Mouse (Mus musculus): ENCODE results near the gene Gak. TPM values are rescaled to one million over a fixed set of nuclear protein-coding genes. Genes with fewer than 3 reads are reported as not detected.
A peak's percentile ranks its signal among the peaks of the same experiment; 100 is the strongest.

Gene Gak
- polyA plus RNA-seq, 1 experiment from 2014 or later, result 26.6 TPM

GRCm38 (mm10) chr5:108573054-108573453 lies 56.5 kb downstream of the Gak start:
- Histone ChIP-seq H3K27me3 (no peaks in the 10 kb centered on the region), H3K27ac (replicated peaks) (no peak overlapping the region), H3K36me3 (replicated peaks) (peaks cover 95% of the 10 kb centered on the region), H3K4me1 (replicated peaks) (no peaks in the 10 kb centered on the region), H3K9ac (no peak overlapping the region), H3K9me3 (replicated peaks) (no peaks in the 10 kb centered on the region), H3K4me3 (replicated peaks) (no peak overlapping the region), H3K4me2 (no peak overlapping the region)
- WGBS (ENCODE audit: insufficient replicate concordance), result 83% methylated on average over 6 of the region's 6 CpGs
- no peak for ATAC-seq (ENCODE audit: insufficient read depth)

GRCm38 (mm10) chr5:108570991-108571390 lies 58.6 kb downstream of the Gak start:
- Histone ChIP-seq H3K4me1 (replicated peaks) (no peaks in the 10 kb centered on the region), H3K27me3 (no peaks in the 10 kb centered on the region), H3K4me2 (no peak overlapping the region), H3K9ac (no peak overlapping the region), H3K27ac (replicated peaks) (no peak overlapping the region), H3K9me3 (replicated peaks) (no peaks in the 10 kb centered on the region), H3K36me3 (replicated peaks) (peaks cover 86% of the 10 kb centered on the region), H3K4me3 (replicated peaks) (no peak overlapping the region)
- WGBS (ENCODE audit: insufficient replicate concordance), result 76% methylated on average over 1 of the region's 1 CpGs
- no peak for ATAC-seq (ENCODE audit: insufficient read depth)

GRCm38 (mm10) chr5:108567104-108567503 lies 62.5 kb downstream of the Gak start:
- Histone ChIP-seq H3K9me3 (replicated peaks) (no peaks in the 10 kb centered on the region), H3K4me1 (replicated peaks) (no peaks in the 10 kb centered on the region), H3K27ac (replicated peaks) (no peak overlapping the region), H3K4me2 (no peak overlapping the region), H3K27me3 (no peaks in the 10 kb centered on the region), H3K4me3 (replicated peaks) (no peak overlapping the region), H3K36me3 (replicated peaks) (peaks cover 50% of the 10 kb centered on the region), H3K9ac (no peak overlapping the region)
- 77% methylated on average over 2 of the region's 2 CpGs for WGBS (ENCODE audit: insufficient replicate concordance)
- no peak for ATAC-seq (ENCODE audit: insufficient read depth)

- Histone ChIP-seq H3K4me3 (replicated peaks) (no peak overlapping the region), H3K27ac (replicated peaks) (no peak overlapping the region), H3K36me3 (replicated peaks) (peaks cover 45% of the 10 kb centered on the region), H3K27me3 (no peaks in the 10 kb centered on the region), H3K4me1 (replicated peaks) (no peaks in the 10 kb centered on the region), H3K9me3 (replicated peaks) (no peaks in the 10 kb centered on the region), H3K4me2 (no peak overlapping the region), H3K9ac (no peak overlapping the region)
- WGBS (ENCODE audit: insufficient replicate concordance), result 59% methylated on average over 4 of the region's 4 CpGs
- no peak for ATAC-seq (ENCODE audit: insufficient read depth)
Observed at GRCm38 (mm10) chr5:108566523-108566922, 63.0 kb downstream of the Gak start.

- peaks cover 33% of the 10 kb centered on the region for H3K36me3 ChIP-seq (replicated peaks)
- no peak overlapping the region for H3K9ac ChIP-seq
- no peak overlapping the region for H3K4me2 ChIP-seq
- no peak overlapping the region for H3K4me3 ChIP-seq (replicated peaks)
- 71% methylated on average over 2 of the region's 2 CpGs for WGBS (ENCODE audit: insufficient replicate concordance)
- no peaks in the 10 kb centered on the region for H3K27me3 ChIP-seq
- H3K27ac ChIP-seq (replicated peaks), result no peak overlapping the region
- H3K4me1 ChIP-seq (replicated peaks), result no peaks in the 10 kb centered on the region
- no peaks in the 10 kb centered on the region for H3K9me3 ChIP-seq (replicated peaks)
- no peak for ATAC-seq (ENCODE audit: insufficient read depth)
Observed at GRCm38 (mm10) chr5:108565381-108565780, 64.2 kb downstream of the Gak start.

GRCm38 (mm10) chr5:108564346-108564745 lies 65.2 kb downstream of the Gak start:
- Histone ChIP-seq H3K4me3 (replicated peaks) (no peak overlapping the region), H3K27me3 (no peaks in the 10 kb centered on the region), H3K4me1 (replicated peaks) (no peaks in the 10 kb centered on the region), H3K27ac (replicated peaks) (no peak overlapping the region), H3K4me2 (no peak overlapping the region), H3K36me3 (replicated peaks) (peaks cover 23% of the 10 kb centered on the region), H3K9me3 (replicated peaks) (no peaks in the 10 kb centered on the region), H3K9ac (no peak overlapping the region)
- ATAC-seq (ENCODE audit: insufficient read depth), result no peak
- 65% methylated on average over 3 of the region's 3 CpGs for WGBS (ENCODE audit: insufficient replicate concordance)

GRCm38 (mm10) chr5:108562483-108562882 lies 67.1 kb downstream of the Gak start:
- Histone ChIP-seq H3K4me3 (replicated peaks) (no peak overlapping the region), H3K27me3 (no peaks in the 10 kb centered on the region), H3K9me3 (replicated peaks) (no peaks in the 10 kb centered on the region), H3K9ac (no peak overlapping the region), H3K4me1 (replicated peaks) (no peaks in the 10 kb centered on the region), H3K36me3 (replicated peaks) (peaks cover 4% of the 10 kb centered on the region), H3K4me2 (no peak overlapping the region), H3K27ac (replicated peaks) (no peak overlapping the region)
- ATAC-seq (ENCODE audit: insufficient read depth), result no peak
- WGBS (ENCODE audit: insufficient replicate concordance), result 35% methylated on average over 2 of the region's 2 CpGs

GRCm38 (mm10) chr5:108556986-108557385 lies 72.6 kb downstream of the Gak start:
- Histone ChIP-seq H3K4me3 (replicated peaks) (no peak overlapping the region), H3K27ac (replicated peaks) (no peak overlapping the region), H3K27me3 (peaks cover 27% of the 10 kb centered on the region), H3K9me3 (replicated peaks) (no peaks in the 10 kb centered on the region), H3K9ac (no peak overlapping the region), H3K4me2 (no peak overlapping the region), H3K36me3 (replicated peaks) (no peaks in the 10 kb centered on the region), H3K4me1 (replicated peaks) (no peaks in the 10 kb centered on the region)
- 65% methylated on average over 4 of the region's 4 CpGs for WGBS (ENCODE audit: insufficient replicate concordance)
- ATAC-seq (ENCODE audit: insufficient read depth), result no peak

GRCm38 (mm10) chr5:108554041-108554440 lies 75.5 kb downstream of the Gak start:
- WGBS (ENCODE audit: insufficient replicate concordance), result 53% methylated on average over 1 of the region's 1 CpGs
- H3K9ac ChIP-seq, result no peak overlapping the region
- H3K27me3 ChIP-seq, result peaks cover 56% of the 10 kb centered on the region

DNA sequence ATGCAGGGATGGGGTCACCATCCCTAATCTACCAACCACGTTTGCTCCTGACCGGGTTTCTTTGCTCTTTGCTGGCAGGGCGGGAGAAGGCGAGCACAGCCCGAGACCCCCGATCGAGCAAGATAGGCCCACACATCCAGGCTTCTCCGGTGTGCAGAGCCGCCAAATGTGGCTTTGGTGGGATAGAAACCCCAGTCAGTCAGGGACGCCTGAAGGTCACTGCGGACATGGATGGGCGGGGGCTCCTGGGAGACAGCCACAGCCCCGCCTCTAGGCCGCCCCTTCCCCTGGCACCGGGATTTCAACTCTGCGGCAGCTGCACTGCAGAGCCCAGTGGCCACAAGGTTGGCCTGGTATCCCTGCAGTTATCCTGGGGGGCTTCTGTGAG lies 79.4 kb downstream of the Gak start:
- H3K4me3 ChIP-seq (replicated peaks), result no peak overlapping the region
- H3K36me3 ChIP-seq (replicated peaks), result no peaks in the 10 kb centered on the region
- ATAC-seq (ENCODE audit: insufficient read depth), result no peak
- H3K9ac ChIP-seq, result no peak overlapping the region
- H3K27ac ChIP-seq (replicated peaks), result no peak overlapping the region
- H3K27me3 ChIP-seq, result peaks cover 80% of the 10 kb centered on the region
- no peaks in the 10 kb centered on the region; the same call in 1 of the 2 replicates for H3K4me1 ChIP-seq (replicated peaks)
- 4% methylated on average over 16 of the region's 16 CpGs for WGBS (ENCODE audit: insufficient replicate concordance)
- H3K9me3 ChIP-seq (replicated peaks), result no peaks in the 10 kb centered on the region
- 0 out of 2 replicates have a peak overlapping the region, but pooled peaks have one; percentile 25 for H3K4me2 ChIP-seq

More at GRCm38 (mm10) chr5:108554041-108554440, 75.5 kb downstream of the Gak start:
- no peak for ATAC-seq (ENCODE audit: insufficient read depth)
- Histone ChIP-seq H3K27ac (replicated peaks) (no peak overlapping the region), H3K9me3 (replicated peaks) (no peaks in the 10 kb centered on the region), H3K4me1 (replicated peaks) (no peaks in the 10 kb centered on the region; the same call in 1 of the 2 replicates), H3K4me3 (replicated peaks) (no peak overlapping the region), H3K36me3 (replicated peaks) (no peaks in the 10 kb centered on the region), H3K4me2 (no peak overlapping the region)

DNA sequence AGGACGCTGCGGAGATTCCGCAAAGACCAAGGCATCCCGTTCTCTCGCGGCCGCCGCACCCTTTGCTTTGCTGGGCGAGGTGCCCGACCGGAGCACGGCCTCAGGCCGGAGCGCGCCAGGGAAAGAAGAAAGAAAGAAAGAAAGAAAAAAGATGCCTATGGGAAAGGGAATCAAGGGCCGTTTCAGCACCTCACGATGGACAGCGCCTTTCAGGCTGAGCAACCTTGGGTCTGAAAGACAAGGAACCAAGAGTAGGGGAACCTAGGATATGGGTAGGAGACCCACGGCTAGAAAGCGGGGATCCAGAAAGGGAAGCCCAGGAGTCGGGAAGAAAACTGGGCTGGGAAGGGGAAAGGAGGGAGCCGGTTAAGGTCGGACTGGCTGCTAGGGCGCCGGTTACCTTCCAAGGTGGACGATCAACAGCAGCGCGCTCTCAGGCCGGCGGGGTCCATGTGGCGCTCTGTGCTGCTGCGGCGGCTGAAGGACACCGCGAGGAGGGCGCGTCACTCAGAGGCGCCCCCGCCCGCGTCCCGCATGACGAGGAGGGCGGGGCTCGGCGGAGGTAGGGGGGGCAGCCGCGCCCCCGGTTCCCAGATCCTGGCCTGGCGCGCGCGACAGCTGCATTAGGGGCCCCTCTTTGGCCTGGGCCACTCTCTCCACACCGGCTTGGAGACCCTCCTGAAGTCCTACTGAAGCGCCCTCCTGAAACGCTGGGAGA lies 79.9 kb downstream of the Gak start, which contains the start of gene Cplx1:
Gene Cplx1, minus strand, starts transcription at position 536 of the 718 bp plus-strand sequence.
- Histone ChIP-seq H3K27me3 (peaks cover 75% of the 10 kb centered on the region), H3K9me3 (replicated peaks) (no peaks in the 10 kb centered on the region), H3K4me2 (peak within 1 kb of the TSS; percentile 25; the same call in 1 of the 2 replicates), H3K4me3 (replicated peaks) (no peak within 1 kb of the TSS), H3K9ac (no peak within 1 kb of the TSS), H3K27ac (replicated peaks) (no peak within 1 kb of the TSS), H3K36me3 (replicated peaks) (no peaks in the 10 kb centered on the region), H3K4me1 (replicated peaks) (no peaks in the 10 kb centered on the region; the same call in 1 of the 2 replicates)
- no peak for ATAC-seq (ENCODE audit: insufficient read depth)
- 3% methylated on average over 43 of the region's 56 CpGs for WGBS (ENCODE audit: insufficient replicate concordance)

DNA sequence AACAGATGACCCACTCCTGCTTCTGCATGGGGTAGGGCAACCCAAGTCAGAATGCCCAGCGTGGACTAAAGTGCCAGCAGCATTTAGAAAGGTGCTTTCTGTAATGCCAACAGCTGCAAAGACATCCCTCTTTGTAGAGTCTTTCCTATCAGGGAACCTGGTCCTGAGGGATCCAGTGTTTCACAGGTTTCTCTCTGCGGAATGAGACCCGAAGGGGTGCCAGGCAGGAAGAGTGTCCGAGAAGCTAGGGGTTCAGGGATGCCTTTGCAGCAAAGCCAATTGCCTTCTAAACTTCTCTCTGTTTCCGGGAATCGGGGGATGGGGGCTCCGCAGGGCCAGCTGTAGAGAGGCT lies 80.4 kb downstream of the Gak start:
- H3K9ac ChIP-seq, result no peak overlapping the region

More for the DNA sequence above, 80.4 kb downstream of the Gak start:
- peaks cover 71% of the 10 kb centered on the region for H3K27me3 ChIP-seq
- no peak overlapping the region for H3K4me3 ChIP-seq (replicated peaks)
- H3K9me3 ChIP-seq (replicated peaks), result no peaks in the 10 kb centered on the region
- no peak overlapping the region for H3K4me2 ChIP-seq
- ATAC-seq (ENCODE audit: insufficient read depth), result no peak
- no peaks in the 10 kb centered on the region; the same call in 1 of the 2 replicates for H3K4me1 ChIP-seq (replicated peaks)
- H3K36me3 ChIP-seq (replicated peaks), result no peaks in the 10 kb centered on the region
- WGBS (ENCODE audit: insufficient replicate concordance), result 9% methylated on average over 7 of the region's 7 CpGs
- no peak overlapping the region for H3K27ac ChIP-seq (replicated peaks)
